Mouse (Mus musculus) heart, postnatal 36 days (tissue): ENCODE results near the gene Akr1b10. TPM values are rescaled to one million over a fixed set of nuclear protein-coding genes. Genes with fewer than 3 reads are reported as not detected.
"Not testable (repeated sequence)": the region's sequence is repeated elsewhere in the genome, so short reads cannot be mapped to it uniquely, and the experiment has no call there.

Experiments
- DNase-seq, 2 experiments: peaks; one replicate each; pipeline ENCODE4 v3.0.0; 2021 to 2022
- intact Hi-C: fragments of 180-260 bp; cut with DNase I; formaldehyde crosslinking; loops from one replicate; pipeline ENCODE4 v1.15.1; 2025
- total RNA-seq, 2 experiments: library from RNA; stranded (reverse); gene quantifications; 2 replicates each; pipeline ENCODE4 v1.2.3; 2021

Akr1b10 gene
- 10 to 100 TPM; 56.8 to 65.7 TPM for total RNA-seq

GRCm38 (mm10) chr6:34384110-34384661 lies at the start of gene Akr1b10:
Gene Akr1b10, plus strand, starts transcription at chr6:34384218.
- peak; percentile 77 to 81 for DNase-seq
- intact Hi-C loops: no loop called here

GRCm38 (mm10) chr6:34334673-34335072 lies 49.3 kb upstream of the Akr1b10 start:
- DNase-seq: no peak
- intact Hi-C loops: no loop called here

- intact Hi-C loops: no loop called here
- no peak for DNase-seq
Observed at GRCm38 (mm10) chr6:34337799-34338198, 46.2 kb upstream of the Akr1b10 start.

DNA sequence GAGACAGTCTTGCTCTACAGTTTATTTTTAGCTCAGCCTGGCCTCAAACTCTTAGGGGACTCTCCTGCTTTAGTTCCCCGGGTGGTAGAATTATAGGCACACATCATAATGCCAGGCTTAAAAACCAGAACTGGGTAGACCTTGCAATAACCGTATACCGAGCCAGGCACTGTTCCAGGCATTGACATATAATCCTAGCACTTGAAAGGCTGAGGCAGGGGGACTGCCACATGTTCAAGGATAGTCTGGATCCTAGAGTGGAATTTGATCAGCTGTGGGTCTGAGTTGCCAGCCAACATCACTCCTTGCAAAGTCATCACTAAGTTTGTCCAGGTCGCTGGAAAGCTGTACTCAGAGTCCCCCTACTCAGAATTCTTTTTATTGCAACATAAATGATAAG lies 42.0 kb upstream of the Akr1b10 start:
- DNase-seq: no peak

GRCm38 (mm10) chr6:34342476-34342875 lies 41.5 kb upstream of the Akr1b10 start:
- intact Hi-C loops: no loop called here

More for the DNA sequence above, 42.0 kb upstream of the Akr1b10 start:
- intact Hi-C loops: no loop called here

DNA sequence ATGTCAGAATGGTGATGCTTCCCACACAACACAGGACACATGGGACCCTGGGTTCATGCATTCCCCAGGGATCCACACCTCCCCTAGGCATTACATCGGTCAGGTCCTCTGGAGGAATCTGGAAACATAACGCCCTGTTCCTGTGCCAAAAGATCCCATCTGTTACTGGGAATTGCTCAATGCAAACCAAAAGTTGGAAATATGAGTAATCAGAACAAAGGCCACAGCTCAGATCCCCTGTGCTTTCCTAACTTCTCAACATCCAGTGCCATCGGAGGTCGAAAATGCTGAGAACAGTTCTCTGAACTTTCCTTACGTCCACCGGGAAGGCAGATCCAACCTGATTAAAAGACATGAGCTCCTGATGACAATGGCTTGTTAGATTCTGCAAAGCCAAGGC lies 40.6 kb upstream of the Akr1b10 start:
- intact Hi-C loops: no loop called here
- no peak for DNase-seq

More at GRCm38 (mm10) chr6:34342476-34342875, 41.5 kb upstream of the Akr1b10 start:
- DNase-seq: no peak

DNA sequence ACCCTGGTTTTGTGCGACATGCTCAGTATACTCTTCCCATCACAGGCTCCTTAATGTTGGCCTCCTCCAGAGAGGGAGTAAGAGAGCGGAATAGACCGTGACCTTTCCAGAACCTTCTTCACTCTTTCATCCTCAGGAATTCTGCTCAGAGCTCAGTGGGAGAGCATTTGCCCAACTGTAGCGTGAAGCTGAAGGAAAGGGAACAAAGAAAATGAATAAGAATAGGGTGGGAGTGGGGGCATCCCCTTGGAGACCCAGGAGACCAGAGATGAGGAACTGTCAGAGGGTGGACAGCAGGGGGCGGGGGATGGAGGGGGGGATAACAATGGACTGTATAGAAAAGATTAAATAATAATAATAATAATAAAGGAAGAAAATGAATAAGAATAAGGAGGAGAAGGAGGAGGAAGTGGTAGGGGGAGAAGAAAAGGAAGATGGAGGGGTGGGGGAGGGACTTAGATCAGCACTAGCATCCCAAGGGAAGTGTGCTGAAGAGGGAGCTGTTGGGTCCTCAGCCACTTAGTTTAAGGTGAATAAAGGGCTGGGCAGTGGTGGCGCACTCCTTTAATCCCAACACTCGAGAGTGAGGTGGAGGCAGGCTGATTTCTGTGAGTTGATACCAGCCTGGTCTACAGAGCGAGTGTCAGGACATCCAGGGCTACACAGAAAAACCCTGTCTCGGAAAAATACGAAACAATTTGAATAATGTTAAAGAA lies 39.7 kb upstream of the Akr1b10 start:
- intact Hi-C loops: no loop called here
- no peak for DNase-seq

- intact Hi-C loops: no loop called here
- no peak for DNase-seq
Observed at GRCm38 (mm10) chr6:34344935-34345334, 39.1 kb upstream of the Akr1b10 start.

- intact Hi-C loops: loop anchor here (1.0 to 2.0 kb wide), 2 partner anchors 53 to 103 kb away; no protein-coding TSS in a partner anchor
- peak; percentile 79 to 81 for DNase-seq
Observed at GRCm38 (mm10) chr6:34346096-34346898, 37.7 kb upstream of the Akr1b10 start.

GRCm38 (mm10) chr6:34350037-34350699 lies 33.9 kb upstream of the Akr1b10 start:
- intact Hi-C loops: no loop called here
- no peak for DNase-seq

GRCm38 (mm10) chr6:34351481-34351880 lies 32.5 kb upstream of the Akr1b10 start:
- DNase-seq, intact Hi-C loops: not testable (repeated sequence)

DNA sequence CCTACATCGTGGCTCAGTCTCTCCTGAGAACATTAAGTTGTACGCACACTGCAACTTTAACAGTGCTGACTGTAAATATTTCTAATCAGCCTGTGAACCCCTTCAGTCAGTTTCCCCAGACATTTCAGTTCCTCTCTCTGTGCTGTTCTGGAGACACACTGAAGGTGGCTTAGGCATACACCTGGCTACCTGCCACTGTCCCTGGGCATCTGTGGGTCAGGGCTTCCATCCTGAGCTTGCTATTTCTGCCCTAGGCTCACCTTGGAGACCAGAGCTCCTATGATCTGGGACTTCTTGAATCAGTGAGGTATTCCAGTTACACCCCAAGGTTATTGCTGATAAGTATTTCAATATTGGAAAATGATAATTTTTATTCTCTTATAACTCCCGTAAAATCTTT lies 31.6 kb upstream of the Akr1b10 start:
- no peak for DNase-seq
- intact Hi-C loops: no loop called here

DNA sequence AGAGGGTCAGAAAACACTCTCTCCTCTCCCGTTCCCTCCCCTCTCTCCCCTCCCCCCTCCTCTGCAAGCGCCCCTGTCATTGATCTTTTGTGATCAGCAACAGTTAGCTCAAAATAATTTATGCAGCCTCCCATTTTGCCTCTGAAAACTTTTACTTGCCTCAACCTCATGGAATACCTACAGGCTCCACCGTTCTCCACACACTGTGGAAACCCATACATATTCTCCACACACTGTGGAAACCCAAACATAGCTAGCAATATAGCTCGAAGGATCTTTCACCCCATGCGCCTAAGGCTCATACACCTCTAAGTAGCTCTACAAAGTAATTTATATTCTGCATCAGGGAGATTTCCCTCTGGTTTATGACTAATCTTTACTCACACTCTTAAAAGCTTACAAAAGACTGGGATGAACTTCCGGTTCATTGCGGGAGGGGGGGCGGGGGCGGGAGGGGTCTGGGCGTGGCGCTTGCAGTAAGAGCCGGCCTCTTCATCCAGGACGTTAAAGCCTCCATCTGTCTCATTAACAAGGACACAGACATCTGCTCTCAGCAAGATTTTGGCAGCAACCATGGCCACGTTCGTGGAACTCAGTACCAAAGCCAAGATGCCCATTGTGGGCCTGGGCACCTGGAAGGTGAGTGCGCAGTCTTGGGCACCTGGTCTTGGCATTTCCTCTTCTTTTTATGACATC lies 30.2 kb upstream of the Akr1b10 start, which contains the start of gene Akr1b8:
Gene Akr1b8 (plus strand): TSS at position 462 of the 696 bp plus-strand sequence.
- peak in 1 of 2 experiments; percentile 31 for DNase-seq
- intact Hi-C loops: no loop called here

DNA sequence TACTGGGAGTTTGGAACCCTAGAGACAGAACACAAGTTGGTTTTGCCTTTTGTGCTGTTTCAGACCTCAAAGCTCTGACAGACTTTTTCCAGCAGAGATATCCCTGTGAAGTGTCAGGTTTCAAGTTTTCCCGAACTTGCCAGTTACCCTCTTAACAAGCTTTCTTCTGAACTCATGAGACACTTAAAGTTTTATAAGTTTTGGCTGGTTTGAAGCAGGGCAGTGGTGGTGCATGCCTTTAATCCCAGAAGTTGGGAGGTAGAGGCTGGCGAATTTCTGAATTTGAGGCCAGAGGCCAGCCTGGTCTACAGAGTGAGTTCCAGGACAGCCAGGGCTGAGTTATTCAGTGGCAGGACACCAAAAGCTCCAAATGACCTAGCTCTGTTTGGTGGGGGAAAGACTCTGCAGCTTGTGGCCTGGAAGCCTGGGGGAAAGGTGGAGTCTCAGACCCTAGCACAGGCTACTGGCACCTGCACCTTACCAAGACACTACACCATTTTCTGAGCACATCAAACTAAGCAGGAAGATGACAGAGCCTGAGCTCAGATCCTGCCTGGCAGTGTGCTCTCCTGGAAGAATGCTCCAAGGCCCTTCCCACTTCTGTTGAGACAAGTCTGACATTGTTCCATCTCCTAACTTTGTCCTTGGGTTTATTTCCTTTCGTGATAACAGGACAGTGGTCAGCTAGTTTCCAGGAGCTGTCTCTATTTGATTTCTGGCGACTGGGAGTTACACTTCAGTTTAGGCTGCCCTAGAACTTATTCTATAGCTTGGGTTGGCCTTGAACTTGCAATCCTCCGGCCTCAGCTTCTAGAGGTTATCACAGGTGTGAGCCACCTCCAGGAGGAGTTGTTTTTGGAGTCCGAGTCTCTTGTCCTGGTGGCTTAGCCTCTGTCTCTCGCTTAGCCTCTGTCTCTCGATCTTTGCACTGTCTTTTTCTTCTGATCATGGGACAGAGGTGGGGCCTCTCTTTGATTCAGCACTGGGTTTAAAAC lies 29.4 kb upstream of the Akr1b10 start:
- DNase-seq: no peak
- intact Hi-C loops: no loop called here

GRCm38 (mm10) chr6:34355349-34355747 lies 28.7 kb upstream of the Akr1b10 start:
- DNase-seq: no peak
- intact Hi-C loops: no loop called here

DNA sequence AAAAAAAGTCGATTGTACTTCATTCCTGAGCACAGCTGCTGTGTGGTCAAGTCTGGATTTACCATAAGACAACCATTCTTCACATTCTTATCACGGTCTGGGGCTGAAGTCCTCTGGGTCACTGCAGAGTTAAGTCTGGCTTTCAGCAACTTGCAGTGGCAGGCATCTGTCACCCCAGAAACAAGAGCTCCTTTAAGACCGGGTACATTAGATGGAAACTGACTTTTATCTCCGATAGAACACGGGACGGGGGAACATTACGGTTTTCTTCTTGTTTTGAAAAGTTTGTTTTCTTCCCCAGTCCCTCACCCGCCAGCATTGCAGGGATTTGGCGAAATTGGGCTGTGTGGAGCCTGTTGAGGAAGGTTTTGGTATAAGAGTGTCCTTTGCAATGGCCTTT lies 28.2 kb upstream of the Akr1b10 start:
- intact Hi-C loops: no loop called here

GRCm38 (mm10) chr6:34364217-34365136 lies 19.5 kb upstream of the Akr1b10 start:
- no peak for DNase-seq
- intact Hi-C loops: no loop called here

More for the DNA sequence above, 28.2 kb upstream of the Akr1b10 start:
- no peak for DNase-seq

DNA sequence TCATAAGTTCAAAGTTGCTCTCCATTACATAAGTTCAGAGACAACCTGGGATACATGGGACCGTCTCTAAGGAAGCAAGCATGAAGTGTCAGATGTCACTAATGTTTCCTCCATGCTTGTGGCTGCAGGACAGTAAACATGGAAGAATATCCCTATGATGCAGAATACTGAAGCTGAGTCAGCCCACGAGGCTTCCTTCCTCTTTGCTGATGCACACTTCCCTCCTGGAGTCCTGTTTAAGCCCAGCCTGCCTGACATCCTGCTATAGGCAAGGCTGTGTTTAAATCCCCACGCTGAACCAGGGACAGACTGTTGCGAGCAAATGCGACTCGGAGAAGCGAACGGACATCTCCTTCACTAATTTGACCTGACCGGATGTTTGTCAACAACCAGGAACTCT lies 16.0 kb upstream of the Akr1b10 start:
- intact Hi-C loops: no loop called here
- no peak for DNase-seq
